Mouse (Mus musculus) hindbrain, embryonic 12.5 days (tissue): ENCODE measurements around the gene Rbm5. TPM values are rescaled to one million over a fixed set of nuclear protein-coding genes. Genes with fewer than 3 reads are reported as not detected.

Source experiments
- ATAC-seq: fragments of 200-750 bp; cut with Nextera tagmentation; 2 replicates; pipeline ENCODE4 v1.8.0; 2017; ENCODE audit warnings: moderate TSS enrichment; ENCODE audit not compliant: low FRiP score
- H3K27ac ChIP-seq: fragments of 300-500 bp; sonication (generic); 2 replicates; pipeline ENCODE4 v1.5.1; 2016; ENCODE audit warnings: mild to moderate bottlenecking
- H3K27me3 ChIP-seq: fragments of 300-500 bp; sonication (generic); 2 replicates; pipeline ENCODE4 v1.6.1; 2016; ENCODE audit warnings: mild to moderate bottlenecking
- H3K36me3 ChIP-seq: fragments of 300-500 bp; sonication (generic); 2 replicates; pipeline ENCODE4 v1.6.1; 2016; ENCODE audit warnings: mild to moderate bottlenecking
- H3K4me1 ChIP-seq: fragments of 300-500 bp; sonication (generic); 2 replicates; pipeline ENCODE4 v1.6.1; 2016
- H3K4me2 ChIP-seq: fragments of 300-500 bp; sonication (generic); replicated peaks from 2 replicates; pipeline ENCODE4 v1.6.1; 2016; ENCODE audit warnings: mild to moderate bottlenecking
- H3K4me3 ChIP-seq: fragments of 300-500 bp; sonication (generic); 2 replicates; pipeline ENCODE4 v1.5.1; 2016; ENCODE audit warnings: mild to moderate bottlenecking
- H3K9ac ChIP-seq: fragments of 300-500 bp; sonication (generic); 2 replicates; pipeline ENCODE4 v1.6.1; 2016; ENCODE audit warnings: mild to moderate bottlenecking, moderate library complexity
- H3K9me3 ChIP-seq: fragments of 300-500 bp; sonication (generic); replicated peaks from 2 replicates; pipeline ENCODE4 v1.6.1; 2016; ENCODE audit warnings: mild to moderate bottlenecking
- WGBS: fragments of 180-500 bp; shearing (Covaris S2); methylation state at CpG from one replicate; pipeline ENCODE4 v1.1.7; 2016; 5-methylcytosine and 5-hydroxymethylcytosine counted together
- polyA plus RNA-seq: library from polyadenylated mRNA; unstranded; fragments of >200 nt; fragmentation: Nextera tagmentation; extraction: Ambion mirVana; gene quantifications from 2 replicates; pipeline ENCODE4 v1.2.1, GENCODE M21; 2016

Gene Rbm5
- polyA plus RNA-seq, 1 experiment from 2014 or later: 271 TPM

DNA sequence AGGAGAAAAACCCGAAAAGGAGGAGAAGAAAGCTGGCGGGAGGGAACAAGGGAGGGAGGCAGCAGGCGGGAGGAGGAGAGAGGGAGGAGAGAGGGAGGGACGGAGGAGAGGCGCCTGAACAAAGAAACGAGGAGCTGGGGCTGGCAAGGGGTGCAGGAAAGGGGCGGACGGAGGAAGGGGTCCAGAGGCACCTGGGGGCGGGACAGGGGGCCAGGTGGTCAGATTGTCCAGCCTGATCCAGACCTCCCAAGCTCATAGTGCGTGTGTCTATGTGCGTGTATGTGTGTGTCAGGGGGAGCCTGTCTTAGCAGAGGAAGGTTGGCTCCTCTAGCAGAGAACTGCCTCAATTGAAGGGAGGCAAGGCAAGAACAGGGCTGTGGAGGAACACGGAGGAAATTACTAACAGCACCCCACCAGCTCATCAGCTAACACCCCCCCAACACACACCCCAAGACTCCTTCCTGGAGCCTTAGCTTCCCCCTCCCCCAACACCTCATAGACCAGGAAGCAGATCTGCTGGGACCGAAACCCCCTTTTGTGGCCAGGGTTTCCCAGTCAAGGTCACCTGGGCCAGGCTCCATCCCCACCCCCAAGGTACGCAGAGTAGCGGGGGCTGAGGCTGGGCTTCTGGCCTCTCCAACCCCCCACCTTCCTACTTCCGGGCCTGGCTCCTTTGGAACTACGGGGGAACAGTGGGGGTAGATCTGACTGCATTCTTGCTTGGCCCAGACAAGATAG is 62.9 kb downstream of the Rbm5 start:
- Histone ChIP-seq H3K4me2 (peak overlapping the region; percentile 94), H3K4me3 (peak overlapping the region; percentile 85), H3K27me3 (peaks cover 37% of the 10 kb centered on the region), H3K27ac (peak overlapping the region; percentile 89), H3K4me1 (peaks cover 69% of the 10 kb centered on the region), H3K9me3 (no peaks in the 10 kb centered on the region), H3K36me3 (peaks cover 19% of the 10 kb centered on the region), H3K9ac (peak overlapping the region; percentile 94)
- WGBS: 2% methylated on average over 17 of the region's 17 CpGs
- ATAC-seq: no peak

DNA sequence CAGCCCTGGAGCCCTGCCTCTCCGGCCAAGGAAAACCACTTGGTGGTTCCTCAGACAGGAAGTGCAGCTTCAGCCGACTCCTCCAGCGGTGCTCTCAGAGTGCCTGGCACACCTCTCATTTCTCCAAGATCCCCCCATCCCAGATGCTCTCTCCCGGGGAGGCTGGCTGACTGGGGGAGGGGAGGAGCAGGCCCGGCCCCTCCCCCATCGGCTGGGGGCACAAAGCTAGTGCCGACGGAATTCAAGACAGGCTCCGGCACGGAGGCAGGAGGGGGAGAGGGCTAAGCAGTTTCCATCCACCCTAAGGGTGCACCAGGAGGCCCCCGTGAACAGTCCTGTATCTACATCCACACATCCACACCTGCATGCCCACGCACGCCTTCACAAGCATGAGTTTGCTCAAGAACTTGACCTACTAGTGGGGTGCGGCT is 64.0 kb downstream of the Rbm5 start:
- ATAC-seq: no peak
- under 1% methylated on average over 14 of the region's 14 CpGs for WGBS
- Histone ChIP-seq H3K4me1 (peaks cover 79% of the 10 kb centered on the region), H3K27me3 (peaks cover 39% of the 10 kb centered on the region), H3K9me3 (no peaks in the 10 kb centered on the region), H3K9ac (peak overlapping the region; percentile 94), H3K36me3 (peaks cover 24% of the 10 kb centered on the region), H3K4me2 (peak overlapping the region; percentile 94), H3K4me3 (peak overlapping the region; percentile 85), H3K27ac (peak overlapping the region; percentile 89)

DNA sequence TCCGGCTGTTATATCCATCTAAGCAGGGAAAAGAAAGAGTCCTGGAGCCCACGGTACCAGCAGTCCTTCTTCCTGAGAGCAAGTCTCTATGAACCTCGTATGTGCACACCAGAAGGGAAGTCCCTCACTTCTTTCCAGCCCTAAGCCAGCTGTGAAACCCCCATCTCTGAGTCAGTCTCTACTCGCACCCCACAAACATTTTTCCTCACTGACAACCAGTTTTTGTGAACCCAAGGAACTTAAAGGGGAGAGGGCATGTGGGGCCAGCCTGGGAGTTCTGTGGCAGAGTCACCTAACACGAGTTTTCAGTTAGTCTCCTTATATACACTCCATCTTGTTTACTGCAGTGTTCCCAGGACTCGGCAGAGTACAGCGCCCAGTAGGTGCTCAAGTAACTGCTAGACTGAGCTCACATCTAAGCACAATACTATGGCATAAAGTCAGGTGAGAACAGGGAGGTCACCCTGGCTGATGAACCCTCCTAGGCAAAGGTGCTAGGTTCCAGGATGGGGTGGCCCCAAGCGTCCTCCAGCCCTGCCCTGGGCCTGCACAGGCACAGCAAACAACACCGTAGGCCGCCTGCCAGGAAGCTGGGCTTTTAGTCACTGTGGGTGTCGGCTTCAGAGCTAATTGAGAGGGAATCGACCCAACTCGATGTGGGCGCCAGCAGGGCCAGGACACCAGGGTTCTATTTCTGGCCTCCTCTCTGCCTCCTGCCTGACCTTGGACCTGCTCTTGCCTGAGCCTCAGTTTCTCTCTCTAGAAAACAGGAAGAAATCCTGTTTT is 67.3 kb downstream of the Rbm5 start:
- Histone ChIP-seq H3K27me3 (peaks cover 22% of the 10 kb centered on the region), H3K36me3 (peaks cover 26% of the 10 kb centered on the region), H3K9me3 (no peaks in the 10 kb centered on the region), H3K27ac (0 out of 2 replicates have a peak overlapping the region, but pooled peaks have one; percentile 26), H3K4me1 (peaks cover 92% of the 10 kb centered on the region), H3K9ac (no peak overlapping the region), H3K4me3 (no peak overlapping the region), H3K4me2 (no peak overlapping the region)
- no peak for ATAC-seq
- 66% methylated on average over 14 of the region's 14 CpGs for WGBS

DNA sequence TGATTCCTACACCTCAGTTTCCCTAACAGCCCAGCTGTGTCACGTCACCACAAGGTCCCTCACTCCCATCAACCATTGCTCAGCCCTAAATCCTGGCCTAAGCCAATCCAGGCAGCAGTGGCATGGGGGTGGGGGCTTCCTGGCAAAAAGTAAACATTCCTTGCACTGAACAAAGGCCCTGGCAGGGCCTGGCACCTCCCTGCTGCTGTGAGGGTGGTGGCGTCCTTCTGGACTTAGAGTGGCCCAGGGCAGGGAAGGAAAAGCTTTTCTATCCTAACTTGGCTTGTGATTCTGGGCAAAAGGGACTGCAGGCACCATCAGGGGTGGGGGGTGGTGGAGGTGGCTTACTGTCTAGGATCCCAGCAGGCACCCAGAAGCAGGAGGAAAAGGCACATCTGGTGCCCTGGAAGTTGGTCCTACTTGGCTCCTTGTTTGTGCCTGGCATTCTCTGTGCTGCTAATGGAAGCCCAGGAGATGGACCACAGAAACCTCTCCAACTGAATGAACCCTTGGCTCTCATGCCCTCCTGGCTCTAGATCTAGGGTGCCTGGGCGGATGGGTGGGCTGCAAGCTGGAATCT is 68.1 kb downstream of the Rbm5 start:
- H3K4me3 ChIP-seq: no peak overlapping the region
- H3K4me1 ChIP-seq: peaks cover 93% of the 10 kb centered on the region
- H3K9ac ChIP-seq: 0 out of 2 replicates have a peak overlapping the region, but pooled peaks have one; percentile 27
- H3K9me3 ChIP-seq: no peaks in the 10 kb centered on the region
- H3K27ac ChIP-seq: 0 out of 2 replicates have a peak overlapping the region, but pooled peaks have one; percentile 26
- no peak overlapping the region for H3K4me2 ChIP-seq
- H3K27me3 ChIP-seq: peaks cover 19% of the 10 kb centered on the region
- H3K36me3 ChIP-seq: peaks cover 26% of the 10 kb centered on the region
- ATAC-seq: no peak
- 87% methylated on average over 3 of the region's 3 CpGs for WGBS

DNA sequence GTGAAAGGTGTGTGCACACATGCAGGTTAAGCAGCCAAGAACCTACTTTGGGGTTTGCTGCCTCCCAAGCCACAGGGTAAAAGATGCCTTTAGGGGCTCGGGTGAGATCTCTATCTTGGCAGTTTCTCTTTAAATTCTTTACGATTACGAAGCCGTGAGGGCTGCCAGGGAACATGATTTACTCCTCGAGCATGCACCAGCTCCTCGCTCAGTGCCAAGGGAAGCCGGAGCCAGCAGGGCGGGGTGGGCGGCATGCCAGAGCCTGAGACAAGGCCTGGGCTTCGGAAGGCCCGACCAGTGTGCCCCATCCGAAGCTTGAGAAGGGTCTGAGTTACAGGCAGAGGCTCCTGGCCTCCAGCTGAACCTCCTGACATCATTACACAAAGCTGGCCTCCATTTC is 69.2 kb downstream of the Rbm5 start:
- Histone ChIP-seq H3K4me1 (peaks cover 93% of the 10 kb centered on the region), H3K36me3 (peaks cover 26% of the 10 kb centered on the region), H3K27me3 (peaks cover 19% of the 10 kb centered on the region), H3K4me3 (no peak overlapping the region), H3K9ac (0 out of 2 replicates have a peak overlapping the region, but pooled peaks have one; percentile 6), H3K27ac (no peak overlapping the region), H3K9me3 (no peaks in the 10 kb centered on the region), H3K4me2 (no peak overlapping the region)
- ATAC-seq: no peak
- 70% methylated on average over 12 of the region's 12 CpGs for WGBS

DNA sequence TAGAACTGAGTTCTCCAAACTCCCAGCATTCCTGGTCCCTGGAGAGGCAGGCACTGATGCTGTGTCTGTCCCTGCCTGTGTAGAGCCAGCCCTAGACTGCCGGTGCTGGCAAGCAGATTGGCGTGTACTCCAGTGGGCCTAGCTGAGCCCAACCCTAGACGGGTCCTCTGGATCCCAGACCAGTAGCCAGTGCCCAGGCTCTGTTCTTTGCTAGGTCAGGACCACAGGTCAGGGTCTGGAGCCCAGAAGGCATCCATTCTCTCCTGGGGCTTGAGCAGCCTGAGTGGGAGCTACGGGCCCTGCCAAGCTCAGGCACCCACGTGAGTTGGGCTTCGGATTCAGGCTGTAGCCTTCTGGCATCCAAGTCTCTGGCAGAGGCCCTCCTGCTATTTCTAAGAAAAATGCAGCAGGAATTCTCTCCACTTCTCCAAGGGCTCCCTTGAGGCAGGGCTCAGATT is 70.7 kb downstream of the Rbm5 start:
- 0 out of 2 replicates have a peak overlapping the region, but pooled peaks have one; percentile 3 for H3K4me2 ChIP-seq
- H3K9ac ChIP-seq: peak overlapping the region; percentile 50
- peaks cover 93% of the 10 kb centered on the region for H3K4me1 ChIP-seq
- no peak overlapping the region for H3K4me3 ChIP-seq
- ATAC-seq: 0 out of 2 replicates have a peak, but pooled peaks have one; percentile 27
- peaks cover 17% of the 10 kb centered on the region for H3K27me3 ChIP-seq
- H3K9me3 ChIP-seq: no peaks in the 10 kb centered on the region
- whole genome bisulfite sequencing: 18% methylated on average over 6 of the region's 6 CpGs
- 0 out of 2 replicates have a peak overlapping the region, but pooled peaks have one; percentile 49 for H3K27ac ChIP-seq
- H3K36me3 ChIP-seq: peaks cover 23% of the 10 kb centered on the region

DNA sequence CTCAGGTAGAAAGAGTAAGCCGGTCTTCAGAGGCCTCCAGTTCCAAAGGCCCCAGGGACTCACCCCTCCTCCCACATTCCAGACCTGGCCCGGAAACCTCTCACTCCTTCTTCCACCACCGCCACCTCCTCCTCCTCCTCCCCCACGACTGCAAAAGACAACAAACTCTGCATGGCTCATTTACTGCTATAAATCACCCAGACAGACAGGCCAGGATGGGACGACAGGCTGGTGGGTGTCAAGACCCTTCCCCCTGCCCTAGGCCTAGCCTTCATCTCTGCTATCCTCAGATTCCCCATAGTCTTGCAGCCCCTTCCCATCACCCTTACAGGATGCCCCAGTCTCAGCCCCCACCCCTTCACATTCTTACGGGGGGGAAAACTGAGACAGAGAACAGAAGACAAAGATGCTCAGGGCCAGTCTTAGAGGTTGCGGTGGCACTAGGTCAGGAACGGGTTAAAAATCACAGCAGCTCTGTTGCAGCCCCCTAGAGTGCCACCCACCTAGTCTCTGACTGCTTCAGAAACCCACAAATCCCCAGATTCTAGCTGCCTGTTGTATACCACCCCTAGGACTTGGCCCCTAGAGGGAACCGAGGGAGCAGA is 71.3 kb downstream of the Rbm5 start:
- no peaks in the 10 kb centered on the region for H3K9me3 ChIP-seq
- peaks cover 13% of the 10 kb centered on the region for H3K27me3 ChIP-seq
- peak overlapping the region; percentile 50; the same call in 1 of the 2 replicates for H3K9ac ChIP-seq
- H3K4me2 ChIP-seq: peak overlapping the region; percentile 27
- H3K36me3 ChIP-seq: peaks cover 17% of the 10 kb centered on the region
- peak overlapping the region; percentile 49 for H3K27ac ChIP-seq
- WGBS: 6% methylated on average over 9 of the region's 9 CpGs
- H3K4me1 ChIP-seq: peaks cover 94% of the 10 kb centered on the region
- H3K4me3 ChIP-seq: no peak overlapping the region; the same call in 1 of the 2 replicates
- ATAC-seq: no peak; the same call in 1 of the 2 replicates

DNA sequence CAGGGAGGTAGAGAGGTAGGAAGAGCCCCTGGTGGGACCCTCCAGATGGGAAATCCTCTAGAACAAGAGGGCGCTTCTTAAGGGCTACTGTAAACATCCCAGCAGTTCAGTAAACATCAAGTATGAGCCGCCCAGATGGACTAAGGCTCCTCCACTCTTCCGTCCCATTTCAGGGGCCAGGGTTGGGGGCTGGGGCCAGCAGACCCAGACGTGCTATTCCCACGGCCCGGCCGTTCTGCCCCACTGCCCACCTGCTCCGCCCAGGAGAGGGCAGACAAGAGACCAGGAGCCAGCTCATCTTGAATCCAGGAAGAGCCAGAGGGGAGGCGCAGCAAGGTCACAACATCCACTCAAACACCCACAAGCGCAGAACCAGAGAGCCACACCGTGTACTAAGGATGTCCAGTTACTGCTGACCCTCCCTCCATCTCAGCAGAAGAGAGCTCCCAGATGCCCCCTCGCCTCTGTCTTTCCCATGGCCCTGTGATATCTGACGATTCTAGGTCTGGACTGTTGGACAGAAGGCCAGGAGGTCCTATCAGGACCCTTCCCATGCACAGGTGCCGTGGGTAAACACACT is 72.1 kb downstream of the Rbm5 start:
- no peaks in the 10 kb centered on the region for H3K9me3 ChIP-seq
- peaks cover 87% of the 10 kb centered on the region for H3K4me1 ChIP-seq
- WGBS: 13% methylated on average over 14 of the region's 14 CpGs
- no peak overlapping the region for H3K4me3 ChIP-seq
- peak overlapping the region; percentile 49 for H3K27ac ChIP-seq
- ATAC-seq: 0 out of 2 replicates have a peak, but pooled peaks have one; percentile 21
- peaks cover 12% of the 10 kb centered on the region for H3K36me3 ChIP-seq
- peak overlapping the region; percentile 36 for H3K9ac ChIP-seq
- H3K4me2 ChIP-seq: peak overlapping the region; percentile 27; the same call in 1 of the 2 replicates
- peaks cover 11% of the 10 kb centered on the region for H3K27me3 ChIP-seq

DNA sequence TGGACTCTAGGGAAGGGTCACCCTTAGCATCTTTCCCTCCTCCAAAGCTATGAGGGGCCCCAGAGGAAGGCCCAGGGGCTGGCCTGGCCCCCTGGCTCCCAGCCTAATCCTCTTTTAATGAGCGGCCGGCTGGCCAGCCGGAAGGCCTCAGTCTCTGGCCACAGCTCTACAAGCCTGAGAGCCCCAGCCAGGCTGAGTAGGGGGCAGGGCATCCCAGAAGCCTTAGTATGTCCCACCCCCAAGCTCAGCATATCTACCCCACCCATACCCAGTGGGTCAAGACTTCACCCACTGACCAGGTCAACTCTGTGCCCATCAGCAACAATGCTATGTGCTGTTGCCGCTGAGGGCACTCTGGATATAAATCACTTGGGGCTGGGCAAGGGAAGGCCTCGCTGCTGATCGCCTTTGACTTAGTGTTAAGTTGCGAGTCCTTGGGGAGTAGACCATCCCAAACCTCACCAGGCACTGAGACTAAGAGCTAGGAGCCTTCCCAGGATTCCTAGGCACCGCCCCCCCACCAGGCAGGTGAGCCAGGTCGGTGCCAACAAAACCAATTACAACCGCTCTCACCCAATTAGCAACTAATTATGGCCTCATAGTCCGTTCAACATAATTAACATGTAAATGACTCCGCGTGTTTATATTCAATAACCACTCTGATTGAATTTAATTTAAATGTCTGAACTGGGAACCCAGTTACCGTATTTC is 72.8 kb downstream of the Rbm5 start:
- H3K4me3 ChIP-seq: no peak overlapping the region
- peaks cover 10% of the 10 kb centered on the region for H3K27me3 ChIP-seq
- peaks cover 87% of the 10 kb centered on the region for H3K4me1 ChIP-seq
- no peaks in the 10 kb centered on the region for H3K9me3 ChIP-seq
- peaks cover 8% of the 10 kb centered on the region for H3K36me3 ChIP-seq
- no peak overlapping the region for H3K9ac ChIP-seq
- 0 out of 2 replicates have a peak overlapping the region, but pooled peaks have one; percentile 27 for H3K4me2 ChIP-seq
- peak overlapping the region; percentile 49; the same call in 1 of the 2 replicates for H3K27ac ChIP-seq
- WGBS: 13% methylated on average over 14 of the region's 14 CpGs
- ATAC-seq: 0 out of 2 replicates have a peak, but pooled peaks have one; percentile 20

DNA sequence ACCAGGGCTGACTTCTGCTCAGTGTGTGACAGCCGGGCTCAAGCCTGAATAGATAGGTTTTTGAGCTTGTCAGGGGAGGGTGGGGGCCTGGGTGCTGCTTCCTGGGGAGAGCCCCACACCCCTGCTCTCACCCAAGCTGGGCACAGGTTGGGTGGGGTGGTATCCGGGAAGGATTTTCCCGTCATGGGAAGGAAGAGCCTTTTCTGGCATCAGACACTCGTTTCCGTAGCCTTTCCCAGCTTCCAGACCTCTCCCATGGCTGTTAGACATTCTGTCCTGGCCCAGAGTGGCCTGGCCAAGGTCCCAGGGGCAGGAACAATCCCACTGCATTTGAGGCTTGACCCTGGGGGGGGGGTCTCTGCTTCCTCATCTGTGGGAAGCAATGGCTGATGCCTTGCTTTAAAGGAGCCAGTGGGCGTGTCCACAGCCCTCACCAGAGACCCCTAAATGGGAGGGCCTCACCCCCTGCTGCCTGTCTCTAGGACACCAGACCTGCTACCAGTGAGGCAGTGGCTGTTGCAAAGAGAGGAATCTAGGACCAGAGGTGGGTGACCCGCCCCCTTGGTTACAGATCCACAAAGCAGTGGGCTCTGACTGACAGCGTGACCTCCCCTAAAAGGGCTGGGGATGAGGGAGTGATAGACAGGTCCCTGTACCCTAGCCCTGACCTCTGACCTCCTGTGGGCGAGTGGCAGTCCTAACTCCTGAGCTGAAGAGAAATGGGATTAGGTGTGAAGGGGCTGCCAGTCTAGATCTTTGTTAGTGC is 73.8 kb downstream of the Rbm5 start:
- H3K9me3 ChIP-seq: no peaks in the 10 kb centered on the region
- 0 out of 2 replicates have a peak overlapping the region, but pooled peaks have one; percentile 20 for H3K9ac ChIP-seq
- WGBS: 24% methylated on average over 9 of the region's 9 CpGs
- H3K4me3 ChIP-seq: no peak overlapping the region
- peaks cover 11% of the 10 kb centered on the region for H3K36me3 ChIP-seq
- no peak overlapping the region for H3K4me2 ChIP-seq
- no peak overlapping the region for H3K27ac ChIP-seq
- peaks cover 82% of the 10 kb centered on the region for H3K4me1 ChIP-seq
- no peak for ATAC-seq
- peaks cover 5% of the 10 kb centered on the region; the same call in 1 of the 2 replicates for H3K27me3 ChIP-seq
